Mouse (Mus musculus): ENCODE measurements around the gene Lrrfip1.

- TF ChIP-seq CTCF (IDR thresholded peaks at IDR 0.05; ENCODE audit: low read depth) (no peak), EP300 (optimal IDR thresholded peaks at IDR 0.05) (no peak)
Measured at GRCm38 (mm10) chr1:91144813-91145212, 146.3 kb downstream of the Lrrfip1 start, which contains the start of gene Rbm44.

Data from stomach, postnatal 0 days (tissue).